Mouse (Mus musculus): ENCODE measurements around the gene Eva1b. TPM values are rescaled to one million over a fixed set of nuclear protein-coding genes. Genes with fewer than 3 reads are reported as not detected.

Eva1b gene
- polyA plus RNA-seq, 1 experiment, result 50.8 TPM

Other genes starting within 250 kb of the Eva1b start
- gene Csf3r, start 123.2 kb upstream of the Eva1b start, polyA plus RNA-seq (2012; rRNA removed), result 2.2 and 4.7 TPM in 2 replicates
- 37.9 and 63.5 TPM in 2 replicates for gene Mrps15, start 100.8 kb upstream of the Eva1b start, polyA plus RNA-seq (2012; rRNA removed)
- gene Oscp1, start 89.2 kb upstream of the Eva1b start, polyA plus RNA-seq (2012; rRNA removed), result 5.7 and 6.5 TPM in 2 replicates
- gene Lsm10, start 51.1 kb upstream of the Eva1b start, polyA plus RNA-seq (2012; rRNA removed), result 49.0 and 55.2 TPM in 2 replicates
- 31.3 and 34.3 TPM in 2 replicates for gene Stk40, start 43.8 kb upstream of the Eva1b start, polyA plus RNA-seq (2012; rRNA removed)
- 3.6 and 6.2 TPM in 2 replicates for gene Sh3d21, start 15.7 kb downstream of the Eva1b start, polyA plus RNA-seq (2012; rRNA removed)
- gene Thrap3, start 55.0 kb downstream of the Eva1b start, polyA plus RNA-seq (2012; rRNA removed), result 50.6 and 59.9 TPM in 2 replicates
- 52.8 and 57.0 TPM in 2 replicates for gene Map7d1, start 108.6 kb downstream of the Eva1b start, polyA plus RNA-seq (2012; rRNA removed)
- gene Trappc3, start 114.6 kb downstream of the Eva1b start, polyA plus RNA-seq (2012; rRNA removed), result 59.6 and 72.8 TPM in 2 replicates
- 5.0 and 6.0 TPM in 2 replicates for gene Col8a2, start 139.0 kb downstream of the Eva1b start, polyA plus RNA-seq (2012; rRNA removed)
- gene Adprhl2, start 174.0 kb downstream of the Eva1b start, polyA plus RNA-seq (2012; rRNA removed), result 34.5 and 38.0 TPM in 2 replicates
- gene Tekt2, start 177.9 kb downstream of the Eva1b start, polyA plus RNA-seq (2012; rRNA removed), result 5.7 and 8.0 TPM in 2 replicates

All from gonadal fat pad, adult 2 months (tissue).